Mouse (Mus musculus): ENCODE data around the gene Dpp6.

Dpp6 gene

GRCm38 (mm10) chr5:26969941-26970590 lies 153.1 kb downstream of the Dpp6 start:
- DNase-seq, result no peak

GRCm38 (mm10) chr5:26973166-26973565 lies 156.2 kb downstream of the Dpp6 start:
- no peak for DNase-seq

- DNase-seq, result no peak
These were observed 162.3 kb downstream of the Dpp6 start for GRCm38 (mm10) chr5:26979348-26979747.

GRCm38 (mm10) chr5:26979755-26980154 lies 162.8 kb downstream of the Dpp6 start:
- no peak for DNase-seq

GRCm38 (mm10) chr5:26985114-26985513 lies 168.1 kb downstream of the Dpp6 start:
- DNase-seq, result no peak

DNA sequence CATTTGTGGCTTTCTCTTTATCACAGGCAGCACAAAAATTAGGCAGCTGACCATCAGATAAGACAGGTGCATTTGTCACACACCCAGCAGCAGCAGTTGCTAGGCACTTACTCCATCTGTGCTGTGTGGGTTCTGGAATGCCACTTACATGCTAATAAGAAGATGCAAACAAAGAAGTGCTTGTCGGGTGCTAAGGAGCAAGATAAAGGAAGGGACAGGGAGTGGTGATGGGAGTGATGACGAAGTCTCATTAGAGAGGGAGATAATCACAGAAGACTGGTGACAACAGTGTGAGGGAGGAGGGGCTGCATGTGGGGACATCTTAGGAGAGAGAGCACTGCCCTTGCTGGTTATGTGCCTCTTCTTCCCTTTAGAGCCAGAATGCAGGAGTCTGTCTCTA lies 174.6 kb downstream of the Dpp6 start:
- peak; percentile 8 for DNase-seq

GRCm38 (mm10) chr5:27003537-27003936 lies 186.5 kb downstream of the Dpp6 start:
- DNase-seq, result no peak

DNA sequence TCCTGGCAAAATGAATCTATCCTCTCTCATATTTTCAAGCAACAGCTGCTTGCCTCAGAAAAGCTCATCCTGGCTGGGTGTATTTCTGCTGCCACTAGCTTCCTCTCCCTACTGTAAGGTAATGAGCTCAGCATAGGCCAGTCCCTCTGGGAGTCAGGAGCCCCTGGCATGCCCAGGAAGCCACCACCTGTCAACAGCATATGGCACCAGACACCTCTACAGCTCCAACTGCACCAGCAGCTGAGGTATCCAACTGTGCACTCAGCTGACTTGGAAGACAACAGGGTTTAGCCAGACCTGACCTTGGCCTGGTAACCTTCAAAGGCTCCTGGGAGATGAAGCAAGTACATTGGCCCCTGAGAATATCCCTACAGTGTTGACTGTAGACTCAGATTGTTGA lies 192.2 kb downstream of the Dpp6 start:
- DNase-seq, result peak; percentile 5

GRCm38 (mm10) chr5:27010582-27010981 lies 193.6 kb downstream of the Dpp6 start:
- DNase-seq, result no peak

- DNase-seq, result no peak
These were observed 201.4 kb downstream of the Dpp6 start for GRCm38 (mm10) chr5:27018314-27018956.

DNA sequence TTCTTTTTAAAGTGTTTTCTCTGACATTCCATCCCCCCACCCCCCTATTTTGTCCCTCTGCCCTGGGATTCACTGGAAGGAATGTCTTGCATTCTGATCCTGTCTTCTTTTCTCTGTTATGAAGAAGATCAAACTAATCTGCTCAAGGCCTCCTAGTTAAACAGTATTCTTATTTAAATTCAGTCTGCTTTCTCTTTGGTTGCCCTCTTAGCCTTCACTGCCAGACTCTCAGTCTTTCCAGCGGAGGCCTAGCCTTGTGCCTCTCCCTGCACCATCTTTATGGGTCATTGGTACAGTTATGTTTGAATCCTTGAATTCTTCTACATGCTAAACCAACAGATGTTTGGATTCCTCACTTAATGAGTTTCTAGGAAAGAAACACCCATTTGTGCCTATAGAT lies 211.6 kb downstream of the Dpp6 start:
- DNase-seq, result no peak

DNA sequence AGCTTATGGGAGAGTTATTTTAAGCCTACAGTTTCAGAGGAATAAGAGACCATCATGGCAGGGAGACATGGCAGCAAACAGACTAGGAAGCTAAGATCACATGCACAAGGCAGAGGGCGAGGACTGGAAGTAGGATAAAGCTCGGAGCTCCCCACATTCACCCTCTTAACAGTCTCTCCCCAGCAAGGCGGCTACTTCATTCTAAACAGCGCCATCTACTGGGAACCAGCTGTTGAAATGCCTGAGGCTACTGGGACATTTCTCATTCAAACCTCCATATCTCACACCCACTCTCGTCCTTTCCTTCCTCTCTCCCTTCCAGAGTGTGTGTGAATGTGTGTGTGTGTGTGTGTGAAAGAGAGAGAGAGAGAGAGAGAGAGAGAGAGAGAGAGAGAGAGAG lies 212.8 kb downstream of the Dpp6 start:
- no peak for DNase-seq

DNA sequence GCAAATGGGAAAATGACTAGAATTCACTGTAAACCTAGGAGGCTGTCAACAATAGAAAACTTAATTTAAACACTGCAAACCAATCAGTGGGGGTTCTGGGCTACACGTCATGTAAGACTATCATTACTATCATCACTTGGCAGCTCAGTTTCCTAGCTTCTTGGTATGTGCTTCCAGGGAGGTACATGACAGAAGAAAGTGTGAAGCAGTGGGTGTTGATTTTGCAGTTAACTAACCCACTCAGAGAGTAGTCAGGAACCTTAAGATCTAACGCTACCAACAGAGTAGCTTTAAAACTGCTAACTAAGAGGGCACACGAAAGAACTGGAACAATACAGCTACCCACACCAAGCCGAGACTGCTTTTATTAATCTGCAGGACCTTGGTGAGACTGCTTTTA lies 217.9 kb downstream of the Dpp6 start:
- no peak for DNase-seq

DNA sequence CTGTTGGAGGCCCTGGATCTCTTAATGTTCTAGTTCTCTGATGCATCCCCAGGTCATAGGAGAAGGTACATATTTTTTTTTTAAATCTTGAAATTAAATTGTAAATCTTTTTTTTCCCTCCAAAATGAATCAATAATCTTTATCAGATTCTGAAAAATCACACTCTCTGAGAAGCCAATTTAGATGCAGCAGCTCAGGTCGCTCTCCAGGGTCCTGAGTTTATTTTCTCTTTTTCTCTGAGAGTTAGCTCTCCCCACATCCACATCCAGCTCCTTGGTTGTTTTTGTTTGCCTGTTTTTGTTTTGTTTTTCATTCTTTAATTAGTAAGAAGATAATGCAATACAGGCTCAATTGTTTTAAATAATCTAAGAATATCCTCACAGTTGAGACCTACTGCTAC lies 218.3 kb downstream of the Dpp6 start:
- no peak for DNase-seq

DNA sequence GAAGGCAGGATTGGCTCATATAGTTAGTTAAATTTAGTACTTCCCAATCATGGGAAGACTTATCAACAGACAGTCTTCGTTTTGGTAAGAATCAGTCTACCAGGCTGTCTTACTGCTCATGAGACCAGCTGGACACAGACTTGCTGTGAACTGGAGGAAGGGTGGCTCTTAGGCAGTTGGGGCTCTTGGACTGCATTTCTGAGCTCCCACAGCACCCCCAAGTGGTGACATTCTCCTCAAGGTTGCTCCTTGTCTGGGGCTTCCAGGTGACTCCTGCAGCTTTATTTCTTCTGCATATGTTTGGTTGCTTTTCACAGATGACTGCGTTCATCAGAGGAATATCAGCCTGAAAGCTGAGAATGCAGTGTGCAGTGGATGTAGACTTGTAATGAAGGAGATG lies 218.9 kb downstream of the Dpp6 start:
- no peak for DNase-seq

- no peak for DNase-seq
These were observed 220.8 kb downstream of the Dpp6 start for GRCm38 (mm10) chr5:27037796-27038195.

DNA sequence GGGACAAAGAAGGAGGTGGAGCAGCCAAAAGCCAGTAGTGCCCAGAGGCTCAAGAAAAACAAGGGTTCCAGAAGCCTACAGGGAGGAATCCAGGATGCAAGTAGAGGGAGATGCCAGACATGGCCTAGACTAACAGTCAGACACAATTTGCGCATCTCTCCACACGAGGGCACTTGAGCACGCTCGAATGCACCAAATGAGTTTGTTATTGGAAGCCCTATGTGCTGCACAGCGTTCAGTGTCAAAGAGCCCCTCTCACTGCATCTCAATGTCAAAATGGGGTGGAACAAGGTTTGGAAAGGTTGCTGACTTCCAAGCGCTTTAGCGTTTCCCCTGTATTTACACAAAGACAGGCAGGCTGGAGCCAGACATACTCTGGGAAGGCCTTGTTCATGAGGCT lies 231.2 kb downstream of the Dpp6 start:
- DNase-seq, result peak; percentile 71

GRCm38 (mm10) chr5:27048926-27049325 lies 231.9 kb downstream of the Dpp6 start:
- DNase-seq, result no peak

DNA sequence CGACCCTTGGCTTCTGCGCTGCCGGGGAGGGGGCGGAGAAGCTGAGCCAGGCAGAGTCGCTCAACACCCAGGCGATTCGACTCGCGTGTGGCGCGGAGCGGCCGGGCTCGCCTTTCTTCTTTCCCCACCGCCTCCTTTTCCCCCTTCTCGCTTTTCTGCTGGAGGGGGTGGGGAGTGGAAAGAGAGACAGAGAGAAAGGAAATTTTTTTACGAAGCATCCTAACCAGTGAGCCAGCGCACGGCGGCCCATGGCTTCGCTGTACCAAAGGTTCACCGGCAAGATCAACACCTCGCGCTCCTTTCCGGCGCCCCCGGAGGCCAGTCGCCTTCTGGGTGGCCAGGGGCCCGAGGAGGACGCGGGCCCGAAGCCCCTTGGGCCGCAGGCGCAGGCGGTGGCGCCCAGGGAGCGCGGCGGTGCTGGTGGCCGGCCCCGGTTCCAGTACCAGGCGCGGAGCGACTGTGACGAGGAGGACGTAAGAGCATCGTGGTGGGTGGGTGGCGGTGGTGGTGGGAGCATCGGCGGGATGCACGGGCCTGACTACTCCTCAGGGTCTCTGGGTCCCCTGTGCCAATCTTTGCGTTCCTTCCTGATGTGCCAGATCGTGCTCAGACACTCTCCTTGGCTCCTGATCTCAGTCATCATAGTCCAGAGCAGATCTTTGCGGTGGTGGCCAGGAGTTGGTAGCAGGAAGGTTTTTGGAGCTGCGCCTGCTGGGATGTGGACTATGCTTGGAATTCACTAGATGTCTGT lies 232.5 kb downstream of the Dpp6 start:
- no peak for DNase-seq

DNA sequence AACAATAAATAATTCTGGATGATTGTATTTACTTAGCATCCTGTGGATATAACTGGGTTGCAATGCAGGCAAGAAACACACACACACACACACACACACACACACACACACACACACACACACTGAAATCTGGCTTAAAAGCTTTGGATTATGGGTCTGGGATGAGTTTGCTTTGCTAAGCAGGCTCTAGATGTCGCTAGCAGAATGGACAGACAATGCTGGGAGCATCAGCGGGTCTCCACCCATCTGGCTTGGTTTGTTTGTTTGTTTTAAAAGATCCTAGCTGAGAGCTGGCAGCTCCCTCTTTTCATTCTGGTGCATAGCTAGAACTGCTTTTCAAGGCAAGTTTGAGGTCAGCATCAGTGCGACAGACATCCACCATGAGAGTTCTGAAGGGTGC lies 234.2 kb downstream of the Dpp6 start:
- DNase-seq, result peak; percentile 49

DNA sequence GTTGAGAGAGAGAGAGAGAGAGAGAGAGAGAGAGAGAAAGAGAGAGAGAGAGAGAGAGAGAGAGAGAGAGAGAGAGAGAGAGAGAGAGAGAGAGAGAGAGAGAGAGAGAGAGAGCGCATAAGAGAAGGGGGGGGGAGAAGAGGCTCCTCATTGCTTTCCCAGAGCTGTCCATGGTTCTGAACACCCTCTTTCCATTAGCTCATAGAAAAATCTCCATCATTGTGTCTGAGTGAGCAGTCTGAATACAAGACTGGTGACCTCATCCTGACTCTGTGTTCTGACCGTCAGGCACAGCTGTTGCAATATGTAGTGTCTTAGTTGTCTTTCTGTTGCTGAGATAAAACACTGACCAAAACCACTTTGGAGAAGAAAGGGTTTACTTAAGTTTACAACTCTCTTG lies 235.4 kb downstream of the Dpp6 start:
- DNase-seq, result no peak

- DNase-seq, result no peak
These were observed 239.4 kb downstream of the Dpp6 start for GRCm38 (mm10) chr5:27056436-27056835.

- no peak for DNase-seq
These were observed 243.1 kb downstream of the Dpp6 start for GRCm38 (mm10) chr5:27060114-27060513.

DNA sequence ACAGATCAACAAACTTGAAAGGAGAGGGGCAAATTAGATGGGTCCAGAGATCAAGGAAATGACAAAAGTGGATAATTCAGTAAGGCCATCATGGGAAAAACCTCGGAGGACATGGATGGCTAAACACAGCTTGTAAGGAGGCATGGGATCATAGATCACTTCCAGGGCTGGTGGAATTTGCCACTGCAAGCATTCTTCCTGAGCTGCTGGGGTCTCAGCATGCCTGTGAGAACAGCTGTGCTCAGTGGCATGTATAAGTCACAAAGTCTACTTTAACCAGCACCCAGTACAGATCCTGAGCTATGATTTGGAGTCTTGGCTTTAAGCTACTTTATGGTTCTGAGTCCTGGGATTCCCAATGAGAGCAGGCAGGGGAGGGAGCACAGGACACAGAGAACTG lies 246.9 kb downstream of the Dpp6 start:
- no peak for DNase-seq

Measured in layer of hippocampus, adult 9-11 months (tissue).